Mouse (Mus musculus): ENCODE data around the gene Vav3. TPM values are rescaled to one million over a fixed set of nuclear protein-coding genes. Genes with fewer than 3 reads are reported as not detected.

Vav3 gene
- total and polyA plus RNA-seq, 2 experiments from 2014 or later = 9.2 to 11.6 TPM

GRCm38 (mm10) chr3:109486786-109487185 is 146.3 kb downstream of the Vav3 start:
- DNase-seq (ENCODE audit: low spot score) (no peak), ATAC-seq (ENCODE audit: low FRiP score) (no peak)
- Histone ChIP-seq H3K4me3 (ENCODE audit: low read depth, low read length) (no peak overlapping the region), H3K27ac (ENCODE audit: low read depth, low read length) (no peak overlapping the region), H3K27me3 (ENCODE audit: insufficient read depth, low read length) (no peaks in the 10 kb centered on the region), H3K9me3 (ENCODE audit: low read length) (no peaks in the 10 kb centered on the region), H3K9ac (replicated peaks; ENCODE audit: low read length, poor library complexity, severe bottlenecking) (no peak overlapping the region), H3K4me1 (ENCODE audit: insufficient read depth, low read length) (no peaks in the 10 kb centered on the region), H3K36me3 (ENCODE audit: insufficient read depth, low read length) (no peaks in the 10 kb centered on the region), H3K4me2 (ENCODE audit: low read depth, low read length, poor library complexity, severe bottlenecking) (no peak overlapping the region)
- TF ChIP-seq CTCF (IDR thresholded peaks at IDR 0.05) = no peak
- 72% methylated on average over 3 of the region's 3 CpGs for WGBS

DNA sequence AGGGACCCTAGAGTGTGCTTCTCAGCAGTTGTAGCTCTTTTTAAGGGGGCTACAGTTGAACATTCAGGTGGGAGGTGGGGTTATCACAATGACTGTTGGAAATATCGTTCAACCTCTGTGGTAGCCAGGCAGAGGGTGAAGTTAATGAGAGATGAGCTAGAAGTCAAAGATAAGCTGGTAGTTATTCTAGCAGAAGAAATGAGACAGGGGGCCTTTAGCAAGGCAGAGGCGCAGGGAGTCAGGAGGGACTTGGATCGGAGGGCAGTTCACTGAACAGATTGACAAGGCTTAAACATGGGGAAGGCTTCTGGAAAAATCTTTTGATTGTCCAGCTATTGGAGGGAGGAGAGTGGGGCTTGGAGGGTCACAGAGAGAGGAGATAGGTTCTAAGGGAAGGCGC is 147.4 kb downstream of the Vav3 start:
- H3K9ac ChIP-seq (replicated peaks; ENCODE audit: low read length, poor library complexity, severe bottlenecking) = no peak overlapping the region
- H3K4me2 ChIP-seq (ENCODE audit: low read depth, low read length, poor library complexity, severe bottlenecking) = no peak overlapping the region
- H3K27ac ChIP-seq (ENCODE audit: low read depth, low read length) = no peak overlapping the region
- ATAC-seq (ENCODE audit: low FRiP score) = no peak
- H3K4me3 ChIP-seq (ENCODE audit: low read depth, low read length) = no peak overlapping the region
- H3K4me1 ChIP-seq (ENCODE audit: insufficient read depth, low read length) = no peaks in the 10 kb centered on the region
- no peak for DNase-seq (ENCODE audit: low spot score)
- TF ChIP-seq CTCF (IDR thresholded peaks at IDR 0.05) = no peak
- no peaks in the 10 kb centered on the region for H3K27me3 ChIP-seq (ENCODE audit: insufficient read depth, low read length)
- H3K36me3 ChIP-seq (ENCODE audit: insufficient read depth, low read length) = no peaks in the 10 kb centered on the region
- H3K9me3 ChIP-seq (ENCODE audit: low read length) = no peaks in the 10 kb centered on the region
- WGBS = 90% methylated on average over 4 of the region's 4 CpGs

GRCm38 (mm10) chr3:109488750-109489171 is 148.3 kb downstream of the Vav3 start:
- H3K9me3 ChIP-seq (ENCODE audit: low read length) = no peaks in the 10 kb centered on the region
- H3K27ac ChIP-seq (ENCODE audit: low read depth, low read length) = no peak overlapping the region
- 36% methylated on average over 4 of the region's 4 CpGs for WGBS
- no peaks in the 10 kb centered on the region for H3K4me1 ChIP-seq (ENCODE audit: insufficient read depth, low read length)
- no peaks in the 10 kb centered on the region for H3K36me3 ChIP-seq (ENCODE audit: insufficient read depth, low read length)
- no peaks in the 10 kb centered on the region for H3K27me3 ChIP-seq (ENCODE audit: insufficient read depth, low read length)
- no peak for TF ChIP-seq CTCF (IDR thresholded peaks at IDR 0.05)
- ATAC-seq (ENCODE audit: low FRiP score) (no peak), DNase-seq (ENCODE audit: low spot score) (peak; percentile 27)
- no peak overlapping the region for H3K4me3 ChIP-seq (ENCODE audit: low read depth, low read length)
- no peak overlapping the region for H3K4me2 ChIP-seq (ENCODE audit: low read depth, low read length, poor library complexity, severe bottlenecking)
- no peak overlapping the region for H3K9ac ChIP-seq (replicated peaks; ENCODE audit: low read length, poor library complexity, severe bottlenecking)

GRCm38 (mm10) chr3:109490561-109491296 is 150.3 kb downstream of the Vav3 start:
- WGBS = 56% methylated on average over 11 of the region's 11 CpGs
- H3K9ac ChIP-seq (replicated peaks; ENCODE audit: low read length, poor library complexity, severe bottlenecking) = no peak overlapping the region

DNA sequence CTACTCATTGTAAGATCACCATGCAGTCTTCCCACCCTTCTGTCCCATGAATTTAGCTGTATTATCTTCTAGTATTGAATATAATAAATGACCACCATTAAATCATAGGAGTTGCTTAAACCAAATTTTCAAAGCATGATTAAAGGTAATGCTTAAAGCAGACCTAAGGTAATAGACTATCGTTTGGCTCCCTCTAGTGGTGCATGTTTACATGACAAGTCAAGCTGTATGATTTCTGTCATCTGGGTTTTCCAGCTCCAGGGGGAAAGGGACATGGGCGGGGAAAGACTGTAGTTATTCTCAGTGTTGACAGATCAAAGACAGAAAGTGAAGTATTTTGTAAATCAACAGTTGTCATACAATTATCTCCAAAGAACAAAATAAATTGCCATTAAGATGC is 151.1 kb downstream of the Vav3 start:
- no peaks in the 10 kb centered on the region for H3K9me3 ChIP-seq (ENCODE audit: low read length)
- H3K27me3 ChIP-seq (ENCODE audit: insufficient read depth, low read length) = no peaks in the 10 kb centered on the region
- 3% methylated on average over 2 of the region's 2 CpGs for WGBS
- H3K9ac ChIP-seq (replicated peaks; ENCODE audit: low read length, poor library complexity, severe bottlenecking) = no peak overlapping the region
- DNase-seq (ENCODE audit: low spot score) = peak; percentile 92
- no peak overlapping the region for H3K4me2 ChIP-seq (ENCODE audit: low read depth, low read length, poor library complexity, severe bottlenecking)
- no peaks in the 10 kb centered on the region for H3K36me3 ChIP-seq (ENCODE audit: insufficient read depth, low read length)
- H3K27ac ChIP-seq (ENCODE audit: low read depth, low read length) = no peak overlapping the region
- no peaks in the 10 kb centered on the region for H3K4me1 ChIP-seq (ENCODE audit: insufficient read depth, low read length)
- peak; percentile 96 for TF ChIP-seq CTCF (IDR thresholded peaks at IDR 0.05)
- no peak overlapping the region for H3K4me3 ChIP-seq (ENCODE audit: low read depth, low read length)
- ATAC-seq (ENCODE audit: low FRiP score) = peak; percentile 65

More at GRCm38 (mm10) chr3:109490561-109491296, 150.3 kb downstream of the Vav3 start:
- no peak for DNase-seq (ENCODE audit: low spot score)
- no peaks in the 10 kb centered on the region for H3K27me3 ChIP-seq (ENCODE audit: insufficient read depth, low read length)
- no peak overlapping the region for H3K4me3 ChIP-seq (ENCODE audit: low read depth, low read length)
- H3K9me3 ChIP-seq (ENCODE audit: low read length) = no peaks in the 10 kb centered on the region
- no peak for TF ChIP-seq CTCF (IDR thresholded peaks at IDR 0.05)
- H3K27ac ChIP-seq (ENCODE audit: low read depth, low read length) = no peak overlapping the region
- ATAC-seq (ENCODE audit: low FRiP score) = no peak
- H3K4me1 ChIP-seq (ENCODE audit: insufficient read depth, low read length) = no peaks in the 10 kb centered on the region
- no peaks in the 10 kb centered on the region for H3K36me3 ChIP-seq (ENCODE audit: insufficient read depth, low read length)
- H3K4me2 ChIP-seq (ENCODE audit: low read depth, low read length, poor library complexity, severe bottlenecking) = no peak overlapping the region

GRCm38 (mm10) chr3:109496461-109496860 is 156.0 kb downstream of the Vav3 start:
- Histone ChIP-seq H3K9me3 (ENCODE audit: low read length) (no peaks in the 10 kb centered on the region), H3K4me2 (ENCODE audit: low read depth, low read length, poor library complexity, severe bottlenecking) (no peak overlapping the region), H3K27me3 (ENCODE audit: insufficient read depth, low read length) (no peaks in the 10 kb centered on the region), H3K27ac (ENCODE audit: low read depth, low read length) (no peak overlapping the region), H3K4me3 (ENCODE audit: low read depth, low read length) (no peak overlapping the region), H3K36me3 (ENCODE audit: insufficient read depth, low read length) (no peaks in the 10 kb centered on the region), H3K4me1 (ENCODE audit: insufficient read depth, low read length) (no peaks in the 10 kb centered on the region), H3K9ac (replicated peaks; ENCODE audit: low read length, poor library complexity, severe bottlenecking) (no peak overlapping the region)
- DNase-seq (ENCODE audit: low spot score) (peak; percentile 39), ATAC-seq (ENCODE audit: low FRiP score) (no peak)
- no peak for TF ChIP-seq CTCF (IDR thresholded peaks at IDR 0.05)
- WGBS = 38% methylated on average over 5 of the region's 5 CpGs

Data from midbrain, postnatal 0 days (tissue).